Comparison of ENCODE assay signal across 23 mouse cellular contexts in genomic region chr8:88045995-88046394, GRCm38 (mm10).
DNase-seq lines count a peak whose midpoint lies in the region; ATAC-seq and TF ChIP-seq lines count a peak whose summit lies in the region.
"Had no signal": no experiment of that assay in that cellular context is flagged by ENCODE, and none has a peak within 500 bp of the region (broad histone marks: within the 10 kb centered on the region; RNA-seq: fewer than 3 reads in every experiment).

No protein-coding gene starts in this region.

- TF ChIP-seq EP300 in lung, postnatal 0 days (IDR thresholded peaks at IDR 0.05), result no peak

- H3K4me1 ChIP-seq in lung, postnatal 0 days (ENCODE audit: insufficient read depth, low read depth, low read length), result no peaks in the 10 kb centered on the region
- H3K4me1 ChIP-seq in lung, adult 2 months (ENCODE audit: control insufficient read depth, insufficient read depth, low read length), result peaks cover 2% of the 10 kb centered on the region; the same call in 1 of the 2 replicates
- H3K4me1 ChIP-seq: embryonic facial prominence, embryonic 12.5 days; forebrain, embryonic 13.5 days; forebrain, embryonic 15.5 days had no signal

- 58% methylated on average over 4 of the region's 4 CpGs for WGBS in lung, postnatal 0 days
- 60% methylated on average over 4 of the region's 4 CpGs for WGBS in lung, adult 2 months

- no peaks in the 10 kb centered on the region for H3K9me3 ChIP-seq in lung, postnatal 0 days (ENCODE audit: low read length)
- H3K9me3 ChIP-seq: embryonic facial prominence, embryonic 10.5 days; embryonic facial prominence, embryonic 12.5 days; forebrain, embryonic 13.5 days; forebrain, embryonic 15.5 days; G1E had no signal

- DNase-seq in lung, postnatal 0 days (ENCODE audit: low spot score), result peak; percentile 54
- DNase-seq in lung, postnatal 4 days, result no peak
- DNase-seq in lung, postnatal 25 days (ENCODE audit: low spot score), result peak; percentile 32
- DNase-seq in lung, adult 2 months, result no peak
- DNase-seq in lung, postnatal 36 days, result peak; percentile 16
- DNase-seq: adrenal gland, adult 8-10 months; adrenal gland, postnatal 14 days; adrenal gland, postnatal 36 days; B cell, adult 2 months; cerebellum, adult 11-12 months; cerebellum, adult 2 months; cerebellum, adult 9-10 months; cerebellum, postnatal 10 days; cerebellum, postnatal 25 days had no signal

- no peak overlapping the region for H3K27ac ChIP-seq in lung, postnatal 0 days (ENCODE audit: low read length)
- H3K27ac ChIP-seq: embryonic facial prominence, embryonic 10.5 days; embryonic facial prominence, embryonic 12.5 days; forebrain, embryonic 13.5 days; forebrain, embryonic 15.5 days had no signal

- no peak overlapping the region for H3K4me2 ChIP-seq in lung, postnatal 0 days (replicated peaks; ENCODE audit: low read depth, low read length)
- H3K4me2 ChIP-seq: embryonic facial prominence, embryonic 12.5 days; forebrain, embryonic 13.5 days; forebrain, embryonic 15.5 days had no signal

- no peak overlapping the region for H3K9ac ChIP-seq in lung, postnatal 0 days (replicated peaks; ENCODE audit: low read depth)
- H3K9ac ChIP-seq: embryonic facial prominence, embryonic 12.5 days; forebrain, embryonic 13.5 days; forebrain, embryonic 15.5 days had no signal

- no peak overlapping the region for H3K4me3 ChIP-seq in lung, postnatal 0 days (ENCODE audit: low read depth, low read length)
- H3K4me3 ChIP-seq in lung, adult 2 months (replicated peaks; ENCODE audit: extremely low read depth, low read depth, low read length), result no peak overlapping the region
- H3K4me3 ChIP-seq: embryonic facial prominence, embryonic 10.5 days; embryonic facial prominence, embryonic 12.5 days; forebrain, embryonic 13.5 days; forebrain, embryonic 15.5 days had no signal

- no peaks in the 10 kb centered on the region for H3K27me3 ChIP-seq in lung, postnatal 0 days (replicated peaks; ENCODE audit: insufficient read depth, low read length)
- H3K27me3 ChIP-seq: CH12.LX; embryonic facial prominence, embryonic 12.5 days; forebrain, embryonic 13.5 days; forebrain, embryonic 15.5 days had no signal

- no peak for TF ChIP-seq CTCF in lung, postnatal 0 days (IDR thresholded peaks at IDR 0.05)
- no peak for TF ChIP-seq CTCF in lung, adult 2 months (IDR thresholded peaks at IDR 0.05; ENCODE audit: insufficient read depth, low read length)

- TF ChIP-seq POLR2A in lung, adult 2 months (IDR thresholded peaks at IDR 0.05; ENCODE audit: borderline replicate concordance, extremely low read depth, low read depth, low read length), result no peak

- no peaks in the 10 kb centered on the region for H3K36me3 ChIP-seq in lung, postnatal 0 days (ENCODE audit: insufficient read depth, low read length)
- H3K36me3 ChIP-seq: embryonic facial prominence, embryonic 10.5 days; embryonic facial prominence, embryonic 12.5 days; forebrain, embryonic 15.5 days; G1E had no signal

- peak; percentile 52 for ATAC-seq in lung, postnatal 0 days
- ATAC-seq: activated CD4-positive, CD25-positive, alpha-beta regulatory T cell, adult 4 months; CD4-positive, CD25-positive, alpha-beta regulatory T cell, adult 4 months; forebrain, embryonic 13.5 days; forebrain, embryonic 15.5 days; Patski had no signal

Comparison
In these comparisons a context has a peak if more than half of its experiments do, and no peak if none do; other contexts are left out.
1. DNase-seq: peak in lung, postnatal 0 days (single experiment), lung, postnatal 25 days (single experiment) and lung, postnatal 36 days (single experiment); none in lung, postnatal 4 days (0 of 2) and lung, adult 2 months (single experiment).